Mouse (Mus musculus): ENCODE measurements around the gene Tnik. TPM values are rescaled to one million over a fixed set of nuclear protein-coding genes. Genes with fewer than 3 reads are reported as not detected.

Tnik gene
- polyA plus RNA-seq, 1 experiment, result 0.21 TPM

DNA sequence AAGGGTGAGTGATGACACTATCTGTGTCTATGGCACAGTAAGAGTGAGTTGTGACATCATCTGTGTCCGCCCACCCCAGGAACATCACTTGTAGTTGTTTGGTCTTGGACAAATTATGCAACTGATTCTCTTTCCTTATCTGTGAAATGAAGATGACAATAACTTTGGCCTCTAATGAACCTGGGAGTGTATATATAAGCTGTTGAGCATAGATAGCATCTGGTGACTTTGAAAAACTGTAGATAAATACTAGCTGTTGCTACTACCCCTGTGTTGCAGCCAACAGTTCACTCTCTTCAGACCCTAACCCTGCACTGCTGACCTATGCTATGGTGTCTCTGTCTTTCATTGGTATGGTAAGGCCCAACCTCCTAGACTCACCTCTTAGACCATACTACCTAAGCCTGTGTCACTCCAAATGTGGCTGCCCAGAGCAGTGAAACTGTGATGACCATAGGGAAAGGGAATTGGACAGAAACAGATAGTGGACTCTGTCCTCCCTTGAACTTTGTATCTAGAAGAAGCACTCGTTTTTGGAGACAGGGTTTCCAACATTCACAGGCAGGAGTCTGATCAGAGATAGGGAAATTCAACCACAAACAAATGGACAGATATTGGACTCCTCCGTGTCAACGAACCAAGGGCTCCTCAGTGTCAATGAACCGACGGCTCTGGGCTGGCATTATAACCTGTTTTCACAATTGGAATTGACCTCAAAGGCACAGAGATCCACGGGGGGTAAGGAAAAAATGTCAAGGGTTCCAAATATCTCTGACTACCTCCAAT, 451.1 kb downstream of the Tnik start:
- Histone ChIP-seq H3K79me2 (ENCODE audit: control insufficient read depth, insufficient read depth) (no peaks in the 10 kb centered on the region), H3ac (ENCODE audit: control insufficient read depth, insufficient read length, low read depth) (no peak overlapping the region), H3K4me3 (ENCODE audit: insufficient read depth, poor library complexity, severe bottlenecking) (no peak overlapping the region), H3K36me3 (ENCODE audit: control insufficient read depth, insufficient read depth) (no peaks in the 10 kb centered on the region), H3K27me3 (ENCODE audit: control insufficient read depth, insufficient read depth, insufficient read length) (no peaks in the 10 kb centered on the region), H3K79me3 (ENCODE audit: low read depth) (no peaks in the 10 kb centered on the region)
- TF ChIP-seq MYOD1 (IDR thresholded peaks at IDR 0.05; ENCODE audit: control insufficient read depth, insufficient read length, low read depth) (no peak), USF1 (IDR thresholded peaks at IDR 0.05; ENCODE audit: low read depth) (no peak), CEBPB (IDR thresholded peaks at IDR 0.05; ENCODE audit: low read depth) (no peak), MAX (IDR thresholded peaks at IDR 0.05) (no peak), MYOG (IDR thresholded peaks at IDR 0.05; ENCODE audit: control insufficient read depth, extremely low read depth, insufficient read length) (no peak), CTCF (IDR thresholded peaks at IDR 0.05; ENCODE audit: control insufficient read depth, insufficient read depth, insufficient read length) (no peak), FOSL1 (IDR thresholded peaks at IDR 0.05; ENCODE audit: insufficient read depth, low read length, poor library complexity, severe bottlenecking) (no peak)

DNA sequence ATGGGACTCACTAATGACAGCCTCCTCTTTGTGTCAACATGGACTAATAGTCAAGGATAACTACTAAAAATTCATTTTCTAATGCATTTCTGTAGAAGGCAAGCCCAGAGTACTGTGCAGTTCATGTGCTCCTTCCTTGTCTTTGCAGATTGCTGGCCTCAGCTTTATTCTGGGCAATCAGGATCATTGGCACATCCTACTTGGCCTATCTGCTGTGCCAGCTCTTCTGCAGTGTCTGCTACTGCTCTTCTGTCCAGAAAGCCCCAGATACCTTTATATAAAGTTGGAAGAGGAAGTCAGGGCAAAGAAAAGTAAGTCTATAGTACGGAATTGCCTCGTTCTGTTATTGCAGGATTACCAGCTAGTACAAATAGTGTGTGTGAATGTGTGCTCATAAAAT, 455.5 kb downstream of the Tnik start:
- H3K4me3 ChIP-seq (ENCODE audit: insufficient read depth, poor library complexity, severe bottlenecking), result no peak overlapping the region
- no peaks in the 10 kb centered on the region for H3K27me3 ChIP-seq (ENCODE audit: control insufficient read depth, insufficient read depth, insufficient read length)
- no peak overlapping the region for H3ac ChIP-seq (ENCODE audit: control insufficient read depth, insufficient read length, low read depth)
- no peaks in the 10 kb centered on the region for H3K79me3 ChIP-seq (ENCODE audit: low read depth)
- TF ChIP-seq CEBPB (IDR thresholded peaks at IDR 0.05; ENCODE audit: low read depth) (no peak), MYOG (IDR thresholded peaks at IDR 0.05; ENCODE audit: control insufficient read depth, extremely low read depth, insufficient read length) (no peak), MYOD1 (IDR thresholded peaks at IDR 0.05; ENCODE audit: control insufficient read depth, insufficient read length, low read depth) (no peak), USF1 (IDR thresholded peaks at IDR 0.05; ENCODE audit: low read depth) (no peak), MAX (IDR thresholded peaks at IDR 0.05) (no peak), CTCF (IDR thresholded peaks at IDR 0.05; ENCODE audit: control insufficient read depth, insufficient read depth, insufficient read length) (no peak), FOSL1 (IDR thresholded peaks at IDR 0.05; ENCODE audit: insufficient read depth, low read length, poor library complexity, severe bottlenecking) (no peak)
- H3K79me2 ChIP-seq (ENCODE audit: control insufficient read depth, insufficient read depth), result no peaks in the 10 kb centered on the region
- no peaks in the 10 kb centered on the region for H3K36me3 ChIP-seq (ENCODE audit: control insufficient read depth, insufficient read depth)

DNA sequence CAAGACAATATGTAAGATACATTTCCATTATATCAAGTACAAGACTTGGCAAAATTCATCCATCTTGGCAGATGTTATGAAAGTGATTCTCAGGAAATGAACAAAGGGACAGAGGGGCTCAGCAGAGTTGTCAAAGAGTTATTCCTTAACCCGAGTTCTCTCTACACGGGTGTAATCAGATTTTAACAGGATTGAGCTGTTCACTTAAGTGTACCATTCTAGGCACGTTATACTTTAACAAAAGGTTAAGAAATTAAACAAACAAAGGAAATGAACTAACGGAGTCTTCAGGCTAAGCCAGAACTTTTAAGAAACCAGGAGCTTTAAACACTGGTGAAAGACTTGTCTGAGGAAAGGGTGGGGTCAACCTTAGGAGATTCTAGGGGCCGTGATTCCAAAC, 458.2 kb downstream of the Tnik start:
- no peak for TF ChIP-seq CTCF (IDR thresholded peaks at IDR 0.05; ENCODE audit: control insufficient read depth, insufficient read depth, insufficient read length)
- no peak for TF ChIP-seq MYOG (IDR thresholded peaks at IDR 0.05; ENCODE audit: control insufficient read depth, extremely low read depth, insufficient read length)
- TF ChIP-seq CEBPB (IDR thresholded peaks at IDR 0.05; ENCODE audit: low read depth), result no peak
- TF ChIP-seq MYOD1 (IDR thresholded peaks at IDR 0.05; ENCODE audit: control insufficient read depth, insufficient read length, low read depth), result no peak
- no peak for TF ChIP-seq USF1 (IDR thresholded peaks at IDR 0.05; ENCODE audit: low read depth)
- no peak for TF ChIP-seq MAX (IDR thresholded peaks at IDR 0.05)
- no peak for TF ChIP-seq FOSL1 (IDR thresholded peaks at IDR 0.05; ENCODE audit: insufficient read depth, low read length, poor library complexity, severe bottlenecking)
- Histone ChIP-seq H3K4me3 (ENCODE audit: insufficient read depth, poor library complexity, severe bottlenecking) (no peak overlapping the region), H3K27me3 (ENCODE audit: control insufficient read depth, insufficient read depth, insufficient read length) (no peaks in the 10 kb centered on the region), H3K79me2 (ENCODE audit: control insufficient read depth, insufficient read depth) (no peaks in the 10 kb centered on the region), H3K36me3 (ENCODE audit: control insufficient read depth, insufficient read depth) (no peaks in the 10 kb centered on the region), H3ac (ENCODE audit: control insufficient read depth, insufficient read length, low read depth) (no peak overlapping the region), H3K79me3 (ENCODE audit: low read depth) (no peaks in the 10 kb centered on the region)

DNA sequence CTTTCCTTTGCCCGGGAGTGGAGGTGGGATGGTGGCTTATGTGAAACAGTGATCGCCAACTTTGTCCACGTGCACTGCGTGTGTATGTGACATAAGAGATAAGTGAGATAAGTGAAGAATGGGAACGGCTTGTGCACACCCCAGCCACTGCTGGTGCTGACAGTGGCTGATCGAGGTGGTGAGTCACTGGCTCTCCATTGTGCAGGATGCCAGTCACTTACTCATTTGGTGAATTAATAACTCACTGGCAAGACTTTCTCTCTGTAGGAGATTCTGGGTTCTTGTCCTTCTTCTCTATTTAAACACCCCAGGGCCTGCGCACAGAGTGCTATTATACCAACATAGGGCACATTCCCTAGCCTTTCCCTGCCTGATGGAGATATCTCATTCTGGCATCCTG, 458.8 kb downstream of the Tnik start:
- TF ChIP-seq MYOG (IDR thresholded peaks at IDR 0.05; ENCODE audit: control insufficient read depth, extremely low read depth, insufficient read length) (no peak), MAX (IDR thresholded peaks at IDR 0.05) (peak; percentile 41)
- no peak overlapping the region for H3K4me3 ChIP-seq (ENCODE audit: insufficient read depth, poor library complexity, severe bottlenecking)
- no peaks in the 10 kb centered on the region for H3K79me2 ChIP-seq (ENCODE audit: control insufficient read depth, insufficient read depth)

DNA sequence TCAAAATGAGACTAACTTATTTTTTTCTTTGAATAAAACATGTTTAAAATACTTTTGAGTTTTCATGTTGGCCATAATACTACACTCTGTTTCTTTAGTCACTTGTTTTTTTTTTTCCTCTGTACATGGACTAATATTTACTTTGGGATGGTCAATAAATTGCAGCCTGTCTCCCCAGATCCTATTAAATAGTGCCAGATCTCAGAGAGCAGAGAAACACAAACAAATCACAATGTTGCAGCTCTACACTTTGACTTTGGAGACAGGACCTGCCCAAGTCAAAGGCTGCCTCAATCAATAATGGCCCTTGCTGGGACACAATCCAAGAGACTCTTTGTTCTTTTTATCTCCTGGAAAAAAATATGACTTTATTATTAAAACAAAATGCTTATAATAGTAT, 459.5 kb downstream of the Tnik start:
- TF ChIP-seq CEBPB (IDR thresholded peaks at IDR 0.05; ENCODE audit: low read depth) (no peak), FOSL1 (IDR thresholded peaks at IDR 0.05; ENCODE audit: insufficient read depth, low read length, poor library complexity, severe bottlenecking) (no peak), CTCF (IDR thresholded peaks at IDR 0.05; ENCODE audit: control insufficient read depth, insufficient read depth, insufficient read length) (no peak), USF1 (IDR thresholded peaks at IDR 0.05; ENCODE audit: low read depth) (no peak), MYOG (IDR thresholded peaks at IDR 0.05; ENCODE audit: control insufficient read depth, extremely low read depth, insufficient read length) (no peak), MYOD1 (IDR thresholded peaks at IDR 0.05; ENCODE audit: control insufficient read depth, insufficient read length, low read depth) (no peak), MAX (IDR thresholded peaks at IDR 0.05) (no peak)
- no peaks in the 10 kb centered on the region for H3K79me2 ChIP-seq (ENCODE audit: control insufficient read depth, insufficient read depth)

More for the DNA sequence above, 458.8 kb downstream of the Tnik start:
- Histone ChIP-seq H3K36me3 (ENCODE audit: control insufficient read depth, insufficient read depth) (no peaks in the 10 kb centered on the region), H3K79me3 (ENCODE audit: low read depth) (no peaks in the 10 kb centered on the region), H3ac (ENCODE audit: control insufficient read depth, insufficient read length, low read depth) (no peak overlapping the region), H3K27me3 (ENCODE audit: control insufficient read depth, insufficient read depth, insufficient read length) (no peaks in the 10 kb centered on the region)

DNA sequence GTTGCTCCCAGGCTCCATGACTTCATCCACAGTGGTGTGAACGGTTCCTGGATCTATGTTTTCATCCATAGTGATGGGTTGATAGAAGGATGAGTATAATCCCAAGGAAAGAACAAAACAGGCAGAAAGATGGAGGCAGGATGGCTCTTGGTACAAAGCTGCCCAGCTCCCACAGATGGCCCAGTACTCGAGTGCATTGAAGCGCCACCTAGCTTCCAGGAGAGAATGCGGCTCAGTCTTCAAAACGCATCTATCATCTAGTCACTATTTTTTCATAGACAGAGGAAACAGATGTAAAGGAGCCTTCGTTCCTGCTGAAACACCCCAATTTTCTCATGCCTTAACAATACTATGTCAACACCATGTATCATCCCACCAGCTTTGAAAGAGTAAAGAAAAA, 460.5 kb downstream of the Tnik start:
- no peaks in the 10 kb centered on the region for H3K36me3 ChIP-seq (ENCODE audit: control insufficient read depth, insufficient read depth)
- no peak overlapping the region for H3ac ChIP-seq (ENCODE audit: control insufficient read depth, insufficient read length, low read depth)
- no peaks in the 10 kb centered on the region for H3K79me3 ChIP-seq (ENCODE audit: low read depth)
- H3K4me3 ChIP-seq (ENCODE audit: insufficient read depth, poor library complexity, severe bottlenecking), result no peak overlapping the region
- TF ChIP-seq MYOD1 (IDR thresholded peaks at IDR 0.05; ENCODE audit: control insufficient read depth, insufficient read length, low read depth), result no peak
- no peak for TF ChIP-seq MAX (IDR thresholded peaks at IDR 0.05)
- no peak for TF ChIP-seq MYOG (IDR thresholded peaks at IDR 0.05; ENCODE audit: control insufficient read depth, extremely low read depth, insufficient read length)
- no peak for TF ChIP-seq CTCF (IDR thresholded peaks at IDR 0.05; ENCODE audit: control insufficient read depth, insufficient read depth, insufficient read length)
- TF ChIP-seq USF1 (IDR thresholded peaks at IDR 0.05; ENCODE audit: low read depth), result no peak
- TF ChIP-seq FOSL1 (IDR thresholded peaks at IDR 0.05; ENCODE audit: insufficient read depth, low read length, poor library complexity, severe bottlenecking), result no peak
- no peak for TF ChIP-seq CEBPB (IDR thresholded peaks at IDR 0.05; ENCODE audit: low read depth)
- H3K79me2 ChIP-seq (ENCODE audit: control insufficient read depth, insufficient read depth), result no peaks in the 10 kb centered on the region
- H3K27me3 ChIP-seq (ENCODE audit: control insufficient read depth, insufficient read depth, insufficient read length), result no peaks in the 10 kb centered on the region

More for the DNA sequence above, 459.5 kb downstream of the Tnik start:
- Histone ChIP-seq H3K36me3 (ENCODE audit: control insufficient read depth, insufficient read depth) (no peaks in the 10 kb centered on the region), H3K79me3 (ENCODE audit: low read depth) (no peaks in the 10 kb centered on the region), H3K4me3 (ENCODE audit: insufficient read depth, poor library complexity, severe bottlenecking) (no peak overlapping the region), H3K27me3 (ENCODE audit: control insufficient read depth, insufficient read depth, insufficient read length) (no peaks in the 10 kb centered on the region), H3ac (ENCODE audit: control insufficient read depth, insufficient read length, low read depth) (no peak overlapping the region)

Data from C2C12 (cell line).